Mouse (Mus musculus): Measurements from ENCODE around the gene Tbcb. TPM values are rescaled to one million over a fixed set of nuclear protein-coding genes. Genes with fewer than 3 reads are reported as not detected.
A peak's percentile ranks its signal among the peaks of the same experiment; 100 is the strongest.

The Tbcb gene
- polyA plus RNA-seq, 1 experiment from 2014 or later = 184 TPM

- Histone ChIP-seq H3K4me1 (ENCODE audit: control insufficient read depth, insufficient read depth, low read length) (peaks cover 14% of the 10 kb centered on the region), H3K36me3 (ENCODE audit: control insufficient read depth, insufficient read depth, low read length) (peaks cover 13% of the 10 kb centered on the region), H3K4me3 (ENCODE audit: low read depth, low read length) (peak overlapping the region; percentile 85), H3K4me2 (peak overlapping the region; percentile 73), H3K9ac (ENCODE audit: low read depth, low read length) (peak overlapping the region; percentile 91), H3K27ac (ENCODE audit: low read depth, low read length) (peak overlapping the region; percentile 89), H3K9me3 (replicated peaks; ENCODE audit: control insufficient read depth, low read length) (no peaks in the 10 kb centered on the region), H3K27me3 (ENCODE audit: control insufficient read depth, insufficient read depth, low read length) (no peaks in the 10 kb centered on the region)
- ATAC-seq (replicated peaks; ENCODE audit: insufficient number of reproducible peaks, low FRiP score, low TSS enrichment) = peak; percentile 86
- WGBS (ENCODE audit: insufficient replicate concordance) = under 1% methylated on average over 28 of the region's 28 CpGs
These were observed 37.2 kb downstream of the Tbcb start for GRCm38 (mm10) chr7:30194884-30195283.

DNA sequence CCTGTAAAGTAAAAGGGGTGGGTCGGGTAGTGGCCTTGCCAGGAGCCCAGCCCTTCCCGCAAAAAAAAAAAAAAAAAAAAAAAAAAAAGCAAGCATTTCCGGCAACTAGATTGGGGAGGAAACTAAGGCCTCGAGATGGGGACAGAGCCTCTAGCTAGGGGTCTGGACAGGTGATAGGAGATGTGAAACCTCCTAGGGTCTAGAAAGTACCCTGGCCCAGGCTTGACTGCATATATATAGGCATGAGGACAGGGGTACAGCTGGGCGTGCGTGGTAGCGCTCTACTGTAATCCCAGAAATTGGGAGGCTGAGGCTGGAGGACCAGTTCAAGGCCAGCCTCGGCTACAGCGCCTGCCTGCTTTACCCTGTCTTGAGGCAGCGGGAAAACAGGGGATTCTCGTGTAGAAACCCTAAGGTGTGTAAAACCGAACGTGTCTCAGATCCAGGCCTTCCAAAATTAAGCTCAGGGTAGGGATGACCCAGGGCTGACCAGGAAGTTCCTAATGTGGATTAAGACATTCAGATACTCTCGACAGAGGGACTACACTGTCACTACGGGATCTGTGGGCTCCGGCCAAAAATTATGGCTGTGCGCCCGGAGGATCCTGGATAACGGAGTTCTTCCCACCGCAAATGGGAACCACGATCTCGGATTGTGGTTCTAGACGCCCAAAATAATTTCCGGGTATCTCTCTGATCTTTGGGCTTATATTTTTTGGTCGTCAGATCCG is 37.8 kb downstream of the Tbcb start:
- H3K36me3 ChIP-seq (ENCODE audit: control insufficient read depth, insufficient read depth, low read length) = peaks cover 13% of the 10 kb centered on the region
- H3K27ac ChIP-seq (ENCODE audit: low read depth, low read length) = peak overlapping the region; percentile 89
- peak; percentile 33 for ATAC-seq (replicated peaks; ENCODE audit: insufficient number of reproducible peaks, low FRiP score, low TSS enrichment)
- H3K4me3 ChIP-seq (ENCODE audit: low read depth, low read length) = peak overlapping the region; percentile 85
- WGBS (ENCODE audit: insufficient replicate concordance) = under 1% methylated on average over 26 of the region's 26 CpGs
- H3K4me2 ChIP-seq = peak overlapping the region; percentile 73
- no peaks in the 10 kb centered on the region for H3K27me3 ChIP-seq (ENCODE audit: control insufficient read depth, insufficient read depth, low read length)
- H3K9me3 ChIP-seq (replicated peaks; ENCODE audit: control insufficient read depth, low read length) = no peaks in the 10 kb centered on the region
- peak overlapping the region; percentile 91 for H3K9ac ChIP-seq (ENCODE audit: low read depth, low read length)
- peaks cover 14% of the 10 kb centered on the region for H3K4me1 ChIP-seq (ENCODE audit: control insufficient read depth, insufficient read depth, low read length)

DNA sequence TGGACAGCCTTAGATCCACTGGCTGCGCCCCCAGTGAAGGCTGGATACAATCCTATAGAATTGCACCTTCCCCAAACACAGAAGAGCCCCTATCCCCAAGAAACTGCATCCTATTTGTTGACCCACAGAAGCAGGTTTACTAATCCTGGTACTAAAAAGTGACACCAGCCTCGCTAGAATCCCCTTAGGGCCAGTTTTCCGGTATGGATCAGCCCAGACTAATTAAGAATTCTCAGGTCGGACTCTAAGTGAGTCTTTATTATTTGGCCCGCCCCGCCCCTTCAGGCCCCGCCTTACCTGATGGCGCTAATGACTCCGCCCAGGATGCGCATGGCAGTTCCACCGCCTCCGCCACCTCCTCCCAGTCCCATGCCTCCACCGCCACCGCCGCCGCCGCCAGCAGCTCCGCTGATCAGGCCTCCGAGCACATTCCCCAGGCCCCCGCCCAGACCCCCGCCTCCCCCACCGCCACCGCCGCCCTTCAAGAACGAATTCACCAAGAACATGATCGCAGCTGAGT is 38.4 kb downstream of the Tbcb start:
- peak overlapping the region; percentile 73 for H3K4me2 ChIP-seq

GRCm38 (mm10) chr7:30193013-30193412 is 39.1 kb downstream of the Tbcb start:
- Histone ChIP-seq H3K27ac (ENCODE audit: low read depth, low read length) (no peak overlapping the region), H3K27me3 (ENCODE audit: control insufficient read depth, insufficient read depth, low read length) (no peaks in the 10 kb centered on the region), H3K4me2 (peak overlapping the region; percentile 73), H3K4me3 (ENCODE audit: low read depth, low read length) (peak overlapping the region; percentile 85), H3K9me3 (replicated peaks; ENCODE audit: control insufficient read depth, low read length) (no peaks in the 10 kb centered on the region), H3K4me1 (ENCODE audit: control insufficient read depth, insufficient read depth, low read length) (peaks cover 13% of the 10 kb centered on the region), H3K9ac (ENCODE audit: low read depth, low read length) (peak overlapping the region; percentile 91), H3K36me3 (ENCODE audit: control insufficient read depth, insufficient read depth, low read length) (peaks cover 25% of the 10 kb centered on the region)
- ATAC-seq (replicated peaks; ENCODE audit: insufficient number of reproducible peaks, low FRiP score, low TSS enrichment) = no peak
- 25% methylated on average over 8 of the region's 9 CpGs for WGBS (ENCODE audit: insufficient replicate concordance)

More for the DNA sequence above, 38.4 kb downstream of the Tbcb start:
- ATAC-seq (replicated peaks; ENCODE audit: insufficient number of reproducible peaks, low FRiP score, low TSS enrichment) = peak; percentile 62
- peak overlapping the region; percentile 91 for H3K9ac ChIP-seq (ENCODE audit: low read depth, low read length)
- H3K27ac ChIP-seq (ENCODE audit: low read depth, low read length) = peak overlapping the region; percentile 89
- WGBS (ENCODE audit: insufficient replicate concordance) = under 1% methylated on average over 26 of the region's 26 CpGs
- no peaks in the 10 kb centered on the region for H3K27me3 ChIP-seq (ENCODE audit: control insufficient read depth, insufficient read depth, low read length)
- H3K4me3 ChIP-seq (ENCODE audit: low read depth, low read length) = peak overlapping the region; percentile 85
- no peaks in the 10 kb centered on the region for H3K9me3 ChIP-seq (replicated peaks; ENCODE audit: control insufficient read depth, low read length)
- peaks cover 19% of the 10 kb centered on the region for H3K36me3 ChIP-seq (ENCODE audit: control insufficient read depth, insufficient read depth, low read length)
- peaks cover 14% of the 10 kb centered on the region for H3K4me1 ChIP-seq (ENCODE audit: control insufficient read depth, insufficient read depth, low read length)

DNA sequence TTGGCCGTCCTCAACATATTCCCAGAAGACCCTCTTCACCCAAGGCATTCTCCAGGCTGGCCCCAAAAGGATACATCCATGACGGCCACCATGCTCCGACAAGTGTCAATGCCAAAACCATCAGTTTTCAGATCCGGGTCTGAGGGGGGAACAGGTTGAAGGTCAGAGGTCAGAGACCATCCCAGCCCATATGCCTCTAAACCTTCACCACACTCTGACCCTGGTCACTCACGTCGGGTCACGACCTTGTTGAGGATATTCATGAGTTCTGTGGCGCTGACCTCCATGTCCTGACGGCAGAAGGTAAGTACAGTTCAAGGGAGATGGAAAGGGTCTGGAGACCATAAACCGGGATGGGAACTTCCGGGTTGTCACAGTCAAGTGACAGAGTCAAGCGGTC is 40.0 kb downstream of the Tbcb start:
- Histone ChIP-seq H3K4me3 (ENCODE audit: low read depth, low read length) (no peak overlapping the region), H3K36me3 (ENCODE audit: control insufficient read depth, insufficient read depth, low read length) (peaks cover 32% of the 10 kb centered on the region), H3K9me3 (replicated peaks; ENCODE audit: control insufficient read depth, low read length) (no peaks in the 10 kb centered on the region), H3K4me2 (no peak overlapping the region), H3K4me1 (ENCODE audit: control insufficient read depth, insufficient read depth, low read length) (peaks cover 11% of the 10 kb centered on the region), H3K9ac (ENCODE audit: low read depth, low read length) (no peak overlapping the region), H3K27me3 (ENCODE audit: control insufficient read depth, insufficient read depth, low read length) (no peaks in the 10 kb centered on the region), H3K27ac (ENCODE audit: low read depth, low read length) (no peak overlapping the region)
- 85% methylated on average over 12 of the region's 12 CpGs for WGBS (ENCODE audit: insufficient replicate concordance)
- no peak for ATAC-seq (replicated peaks; ENCODE audit: insufficient number of reproducible peaks, low FRiP score, low TSS enrichment)

- 80% methylated on average over 4 of the region's 4 CpGs for WGBS (ENCODE audit: insufficient replicate concordance)
- no peak for ATAC-seq (replicated peaks; ENCODE audit: insufficient number of reproducible peaks, low FRiP score, low TSS enrichment)
- Histone ChIP-seq H3K4me2 (no peak overlapping the region), H3K9me3 (replicated peaks; ENCODE audit: control insufficient read depth, low read length) (no peaks in the 10 kb centered on the region), H3K36me3 (ENCODE audit: control insufficient read depth, insufficient read depth, low read length) (peaks cover 41% of the 10 kb centered on the region), H3K9ac (ENCODE audit: low read depth, low read length) (no peak overlapping the region), H3K4me1 (ENCODE audit: control insufficient read depth, insufficient read depth, low read length) (peaks cover 18% of the 10 kb centered on the region), H3K4me3 (ENCODE audit: low read depth, low read length) (no peak overlapping the region), H3K27ac (ENCODE audit: low read depth, low read length) (no peak overlapping the region), H3K27me3 (ENCODE audit: control insufficient read depth, insufficient read depth, low read length) (no peaks in the 10 kb centered on the region)
These were observed 43.0 kb downstream of the Tbcb start for GRCm38 (mm10) chr7:30189116-30189491.

- H3K9ac ChIP-seq (ENCODE audit: low read depth, low read length) = no peak overlapping the region
- H3K4me2 ChIP-seq = no peak overlapping the region
- no peaks in the 10 kb centered on the region for H3K27me3 ChIP-seq (ENCODE audit: control insufficient read depth, insufficient read depth, low read length)
- WGBS (ENCODE audit: insufficient replicate concordance) = 78% methylated on average over 12 of the region's 12 CpGs
- H3K27ac ChIP-seq (ENCODE audit: low read depth, low read length) = no peak overlapping the region
- H3K36me3 ChIP-seq (ENCODE audit: control insufficient read depth, insufficient read depth, low read length) = peaks cover 41% of the 10 kb centered on the region
- H3K4me3 ChIP-seq (ENCODE audit: low read depth, low read length) = no peak overlapping the region
- ATAC-seq (replicated peaks; ENCODE audit: insufficient number of reproducible peaks, low FRiP score, low TSS enrichment) = no peak
- peaks cover 21% of the 10 kb centered on the region for H3K4me1 ChIP-seq (ENCODE audit: control insufficient read depth, insufficient read depth, low read length)
- H3K9me3 ChIP-seq (replicated peaks; ENCODE audit: control insufficient read depth, low read length) = no peaks in the 10 kb centered on the region
These were observed 43.5 kb downstream of the Tbcb start for GRCm38 (mm10) chr7:30188344-30189115.

GRCm38 (mm10) chr7:30184641-30185348 is 47.3 kb downstream of the Tbcb start:
- ATAC-seq (replicated peaks; ENCODE audit: insufficient number of reproducible peaks, low FRiP score, low TSS enrichment) = no peak
- no peaks in the 10 kb centered on the region for H3K27me3 ChIP-seq (ENCODE audit: control insufficient read depth, insufficient read depth, low read length)
- H3K9ac ChIP-seq (ENCODE audit: low read depth, low read length) = peak overlapping the region; percentile 73; the same call in 1 of the 2 replicates
- peak overlapping the region; percentile 64 for H3K4me2 ChIP-seq
- peak overlapping the region; percentile 36 for H3K4me3 ChIP-seq (ENCODE audit: low read depth, low read length)
- no peak overlapping the region for H3K27ac ChIP-seq (ENCODE audit: low read depth, low read length)
- 61% methylated on average over 13 of the region's 13 CpGs for WGBS (ENCODE audit: insufficient replicate concordance)
- no peaks in the 10 kb centered on the region for H3K9me3 ChIP-seq (replicated peaks; ENCODE audit: control insufficient read depth, low read length)
- H3K4me1 ChIP-seq (ENCODE audit: control insufficient read depth, insufficient read depth, low read length) = 0 out of 2 replicates have a peak, but pooled peaks cover 15% of the 10 kb centered on the region
- peaks cover 28% of the 10 kb centered on the region for H3K36me3 ChIP-seq (ENCODE audit: control insufficient read depth, insufficient read depth, low read length)
